Mouse (Mus musculus): Measurements from ENCODE around the gene Nhsl1. TPM values are rescaled to one million over a fixed set of nuclear protein-coding genes. Genes with fewer than 3 reads are reported as not detected.

Gene Nhsl1
- total and polyA plus RNA-seq, 3 experiments = not detected

DNA sequence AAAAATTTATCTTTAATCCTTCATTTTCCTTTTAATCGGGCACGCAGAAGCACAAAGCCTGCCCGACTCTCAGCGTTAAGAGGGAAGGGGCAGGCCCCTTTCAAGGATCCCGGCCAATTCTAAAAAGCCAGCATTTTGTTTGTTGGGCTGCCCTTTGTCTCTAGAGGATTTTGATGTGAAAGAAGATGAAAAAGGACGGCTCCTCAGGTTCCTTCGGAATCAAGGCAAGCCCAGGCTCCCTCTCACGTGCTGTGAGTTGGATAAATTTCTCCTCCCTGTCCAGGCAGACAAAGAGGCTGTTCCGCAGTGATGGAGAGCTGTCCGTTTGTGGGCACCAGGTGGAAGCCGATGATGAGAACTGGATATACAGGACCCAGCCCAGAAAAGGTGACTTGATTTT is 89.3 kb downstream of the Nhsl1 start:
- TF ChIP-seq MAZ (IDR thresholded peaks at IDR 0.05; ENCODE audit: low read depth, low read length) = no peak
- TF ChIP-seq POLR2AphosphoS5 (IDR thresholded peaks at IDR 0.05; ENCODE audit: borderline replicate concordance, low read depth, low read length) = no peak
- no peak for TF ChIP-seq E2F4 (IDR thresholded peaks at IDR 0.05; ENCODE audit: borderline replicate concordance, low read depth, low read length)
- no peak for TF ChIP-seq USF1 (IDR thresholded peaks at IDR 0.05; ENCODE audit: low read depth, low read length)
- no peak for TF ChIP-seq CTCF (IDR thresholded peaks at IDR 0.05 in 2 of 3, conservative IDR thresholded peaks at IDR 0.05 in 1 of 3; ENCODE audit: control insufficient read depth in 1 of 3, insufficient read depth in 1 of 3, low read depth in 2 of 3, low read length in 3 of 3, poor library complexity in 1 of 3, severe bottlenecking in 1 of 3)
- TF ChIP-seq ZC3H11A (IDR thresholded peaks at IDR 0.05; ENCODE audit: low read depth, low read length) = no peak
- no peak overlapping the region for H3K4me3 ChIP-seq (ENCODE audit: control insufficient read depth in 1 of 2, insufficient read depth in 1 of 2, low read depth in 2 of 2, low read length in 2 of 2)

DNA sequence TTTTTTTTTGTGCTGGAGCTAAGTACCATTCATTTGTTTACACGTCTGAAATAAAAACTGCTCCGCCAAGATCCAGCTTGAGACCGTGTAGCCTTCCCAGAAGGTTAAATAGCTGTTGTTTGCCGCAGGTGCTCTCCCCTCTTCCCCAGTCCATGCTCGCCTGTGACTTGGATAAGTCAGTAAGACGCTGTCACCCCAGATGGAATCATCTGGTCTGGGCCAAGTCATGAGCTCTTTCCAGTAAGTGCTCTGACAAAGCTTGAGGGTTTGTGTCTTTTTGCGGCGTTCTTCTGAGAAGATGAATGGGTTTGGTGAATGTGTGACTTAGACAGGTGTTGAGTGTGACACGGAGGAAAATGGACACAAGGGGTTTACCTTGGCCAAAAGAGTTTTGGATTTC is 89.8 kb downstream of the Nhsl1 start:
- Histone ChIP-seq H3K27me3 (ENCODE audit: control insufficient read depth in 1 of 2, insufficient read depth in 2 of 2, low read length in 2 of 2) (no peaks in the 10 kb centered on the region), H3K79me2 (ENCODE audit: control insufficient read depth, insufficient read depth, low read length, poor library complexity) (no peaks in the 10 kb centered on the region), H3K9ac (ENCODE audit: control insufficient read depth, low read depth, low read length, poor library complexity, severe bottlenecking) (no peak overlapping the region), H3K4me3 (ENCODE audit: control insufficient read depth in 1 of 2, insufficient read depth in 1 of 2, low read depth in 2 of 2, low read length in 2 of 2) (no peak overlapping the region), H3K9me3 (replicated peaks; ENCODE audit: insufficient read depth, low read length) (no peaks in the 10 kb centered on the region), H3K36me3 (ENCODE audit: control insufficient read depth in 1 of 2, insufficient read depth in 2 of 2, low read length in 2 of 2) (no peaks in the 10 kb centered on the region), H3K4me1 (ENCODE audit: control insufficient read depth in 1 of 2, insufficient read depth in 2 of 2, low read length in 2 of 2) (no peaks in the 10 kb centered on the region), H3K27ac (ENCODE audit: control insufficient read depth, low read depth, low read length) (no peak overlapping the region)
- DNase-seq (ENCODE audit: low read depth, low spot score) = no peak
- TF ChIP-seq ZC3H11A (IDR thresholded peaks at IDR 0.05; ENCODE audit: low read depth, low read length) = no peak
- TF ChIP-seq MAX (IDR thresholded peaks at IDR 0.05; ENCODE audit: low read length) = no peak
- TF ChIP-seq SMC3 (IDR thresholded peaks at IDR 0.05; ENCODE audit: low read depth, low read length) = no peak
- TF ChIP-seq BHLHE40 (IDR thresholded peaks at IDR 0.05; ENCODE audit: borderline replicate concordance, low read depth, low read length) = no peak
- TF ChIP-seq HCFC1 (IDR thresholded peaks at IDR 0.05; ENCODE audit: low read depth, low read length) = no peak
- no peak for TF ChIP-seq USF1 (IDR thresholded peaks at IDR 0.05; ENCODE audit: low read depth, low read length)
- TF ChIP-seq SIN3A (IDR thresholded peaks at IDR 0.05; ENCODE audit: low read length) = no peak
- no peak for TF ChIP-seq MXI1 (IDR thresholded peaks at IDR 0.05; ENCODE audit: low read depth, low read length)
- no peak for TF ChIP-seq MAFK (IDR thresholded peaks at IDR 0.05; ENCODE audit: borderline replicate concordance, low read depth, low read length)
- TF ChIP-seq MEF2A (IDR thresholded peaks at IDR 0.05; ENCODE audit: extremely low read depth, insufficient replicate concordance, low read depth, low read length, poor library complexity, severe bottlenecking) = no peak
- TF ChIP-seq E2F4 (IDR thresholded peaks at IDR 0.05; ENCODE audit: borderline replicate concordance, low read depth, low read length) = no peak
- TF ChIP-seq NELFE (IDR thresholded peaks at IDR 0.05; ENCODE audit: low read depth, low read length) = no peak
- no peak for TF ChIP-seq POLR2AphosphoS2 (IDR thresholded peaks at IDR 0.05; ENCODE audit: low read length)
- TF ChIP-seq POLR2A (IDR thresholded peaks at IDR 0.05; ENCODE audit: control insufficient read depth in 1 of 2, insufficient read depth in 1 of 2, low read depth in 1 of 2, low read length in 2 of 2, poor library complexity in 1 of 2) = no peak
- TF ChIP-seq POLR2AphosphoS5 (IDR thresholded peaks at IDR 0.05; ENCODE audit: borderline replicate concordance, low read depth, low read length) = no peak
- TF ChIP-seq TBP (IDR thresholded peaks at IDR 0.05; ENCODE audit: low read depth, low read length) = no peak

More for the DNA sequence above, 89.3 kb downstream of the Nhsl1 start:
- Histone ChIP-seq H3K4me1 (ENCODE audit: control insufficient read depth in 1 of 2, insufficient read depth in 2 of 2, low read length in 2 of 2) (no peaks in the 10 kb centered on the region), H3K79me2 (ENCODE audit: control insufficient read depth, insufficient read depth, low read length, poor library complexity) (no peaks in the 10 kb centered on the region), H3K9ac (ENCODE audit: control insufficient read depth, low read depth, low read length, poor library complexity, severe bottlenecking) (no peak overlapping the region), H3K27ac (ENCODE audit: control insufficient read depth, low read depth, low read length) (no peak overlapping the region), H3K36me3 (ENCODE audit: control insufficient read depth in 1 of 2, insufficient read depth in 2 of 2, low read length in 2 of 2) (no peaks in the 10 kb centered on the region), H3K9me3 (replicated peaks; ENCODE audit: insufficient read depth, low read length) (no peaks in the 10 kb centered on the region), H3K27me3 (ENCODE audit: control insufficient read depth in 1 of 2, insufficient read depth in 2 of 2, low read length in 2 of 2) (no peaks in the 10 kb centered on the region)
- DNase-seq (ENCODE audit: low read depth, low spot score) = no peak

Measured in MEL (cell line).